Mouse (Mus musculus): ENCODE measurements around the gene Fam71e2. TPM values are rescaled to one million over a fixed set of nuclear protein-coding genes. Genes with fewer than 3 reads are reported as not detected.
"Not testable (repeated sequence)": the region's sequence is repeated elsewhere in the genome, so short reads cannot be mapped to it uniquely, and the experiment has no call there.

The Fam71e2 gene
- total and polyA plus RNA-seq, 3 experiments = 0.35 TPM; not detected in 2

DNA sequence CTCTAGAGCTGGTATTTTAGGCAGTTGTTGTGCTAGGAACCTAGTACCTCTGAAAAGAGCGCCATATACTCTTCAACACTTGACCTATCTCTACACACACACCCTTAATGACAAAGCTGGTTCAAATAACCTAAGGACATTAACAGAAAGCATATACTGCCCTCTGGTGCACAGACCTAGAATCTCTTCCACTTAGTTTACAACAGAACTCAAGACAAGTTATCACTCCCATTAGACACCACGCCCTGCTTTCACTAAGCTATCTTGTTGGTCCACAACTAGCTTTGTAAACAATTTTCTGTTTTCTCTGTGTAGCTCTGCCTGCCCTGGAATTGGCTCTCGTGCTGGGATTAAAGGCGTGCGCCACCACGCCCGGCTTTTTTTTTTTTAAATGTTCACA lies 35.6 kb upstream of the Fam71e2 start:
- Histone ChIP-seq H3K79me2 (replicated peaks; ENCODE audit: control insufficient read depth, insufficient read depth, low read length) (no peaks in the 10 kb centered on the region), H3K27me3 (ENCODE audit: control insufficient read depth, insufficient read depth, low read length) (no peaks in the 10 kb centered on the region), H3K27ac (no peak overlapping the region), H3K4me3 (no peak overlapping the region), H3K36me3 (ENCODE audit: control insufficient read depth, insufficient read depth, low read length) (peaks cover 25% of the 10 kb centered on the region), H3K4me1 (ENCODE audit: control insufficient read depth, insufficient read depth, low read length) (peaks cover 3% of the 10 kb centered on the region; the same call in 1 of the 2 replicates), H3K9ac (ENCODE audit: low read depth, low read length) (no peak overlapping the region)
- DNase-seq = no peak
- intact Hi-C loops (cut with DNase I) = loop anchor here (2.0 to 10.0 kb wide), 3 partner anchors 182 to 652 kb away; partner anchors contain the start of gene Leng9
- TF ChIP-seq POLR2A (IDR thresholded peaks at IDR 0.05; ENCODE audit: insufficient read depth, low read depth, low read length) (no peak), CTCF (IDR thresholded peaks at IDR 0.05) (peak; percentile 77), EP300 (IDR thresholded peaks at IDR 0.05; ENCODE audit: insufficient read depth, low read depth, low read length) (no peak)
- 83% methylated on average over 7 of the region's 7 CpGs for WGBS

DNA sequence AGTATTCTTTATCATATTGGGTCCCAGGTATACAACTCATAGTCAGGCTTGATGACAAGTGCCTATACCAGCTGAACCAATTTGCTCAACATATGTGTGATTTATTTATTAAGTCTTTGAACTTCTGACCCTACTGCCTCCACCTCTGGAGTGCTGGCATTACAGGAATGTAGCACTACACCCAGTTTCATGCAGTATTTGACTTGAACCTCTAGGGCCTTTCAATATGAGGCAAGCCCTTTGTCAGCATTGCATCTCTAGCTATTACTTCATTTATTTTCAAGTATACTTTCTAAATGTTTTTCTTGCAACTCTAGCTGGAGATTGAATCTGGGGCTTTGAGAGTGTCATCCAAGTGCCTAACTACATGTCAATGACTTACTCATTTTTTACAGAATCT lies 31.1 kb upstream of the Fam71e2 start:
- peaks cover 6% of the 10 kb centered on the region for H3K36me3 ChIP-seq (ENCODE audit: control insufficient read depth, insufficient read depth, low read length)
- no peaks in the 10 kb centered on the region for H3K27me3 ChIP-seq (ENCODE audit: control insufficient read depth, insufficient read depth, low read length)
- H3K27ac ChIP-seq = no peak overlapping the region
- no peak for TF ChIP-seq CTCF (IDR thresholded peaks at IDR 0.05)
- no peak for TF ChIP-seq POLR2A (IDR thresholded peaks at IDR 0.05; ENCODE audit: insufficient read depth, low read depth, low read length)
- TF ChIP-seq EP300 (IDR thresholded peaks at IDR 0.05; ENCODE audit: insufficient read depth, low read depth, low read length) = no peak
- no peaks in the 10 kb centered on the region for H3K4me1 ChIP-seq (ENCODE audit: control insufficient read depth, insufficient read depth, low read length)
- intact Hi-C loops (cut with DNase I) = loop anchor here (10.0 kb wide), 1 partner anchor 647 kb away; the partner anchor contains the start of gene Leng9
- no peak overlapping the region for H3K4me3 ChIP-seq
- H3K9ac ChIP-seq (ENCODE audit: low read depth, low read length) = no peak overlapping the region
- H3K79me2 ChIP-seq (replicated peaks; ENCODE audit: control insufficient read depth, insufficient read depth, low read length) = no peaks in the 10 kb centered on the region
- DNase-seq = no peak

DNA sequence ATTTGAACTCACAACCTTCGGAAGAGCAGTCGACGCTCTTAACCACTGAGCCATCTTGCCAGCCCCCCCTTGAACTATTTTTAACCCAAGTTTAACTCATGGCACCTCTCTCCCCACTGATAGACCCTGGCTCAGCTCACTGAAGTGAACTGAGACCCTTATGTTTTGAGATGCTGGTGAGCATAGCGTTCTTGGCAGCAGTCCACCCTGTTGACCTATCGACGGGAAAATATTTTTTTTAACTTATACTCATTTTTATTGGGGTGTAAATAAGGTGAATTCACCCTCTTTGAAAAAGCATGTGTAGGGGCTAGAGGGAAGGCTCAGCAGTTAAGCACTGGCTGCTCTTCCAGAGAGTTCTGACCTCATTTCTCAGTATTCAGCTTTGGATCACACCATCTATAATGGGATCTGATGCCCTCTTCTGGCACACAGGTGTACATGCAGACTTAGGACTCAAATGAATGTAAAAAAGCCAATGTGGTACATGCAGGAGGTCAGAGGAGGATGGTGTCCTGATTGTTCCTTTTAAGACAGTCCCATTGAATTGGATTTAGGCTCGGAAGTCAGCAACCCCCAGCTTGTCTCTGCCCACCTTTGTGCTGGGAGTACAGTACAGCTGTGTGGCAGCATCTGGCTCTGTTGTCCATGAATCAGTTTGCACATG lies 24.8 kb upstream of the Fam71e2 start:
- TF ChIP-seq POLR2A (IDR thresholded peaks at IDR 0.05; ENCODE audit: insufficient read depth, low read depth, low read length) (no peak), CTCF (IDR thresholded peaks at IDR 0.05) (peak; percentile 81)
- intact Hi-C loops (cut with DNase I) = loop anchor here (10.0 kb wide), 2 partner anchors 141 to 661 kb away; partner anchors contain the start of genes Leng8 and Ppp6r1
- 58% methylated on average over 7 of the region's 7 CpGs for WGBS
- Histone ChIP-seq H3K36me3 (ENCODE audit: control insufficient read depth, insufficient read depth, low read length) (peaks cover 2% of the 10 kb centered on the region; the same call in 1 of the 2 replicates), H3K27me3 (ENCODE audit: control insufficient read depth, insufficient read depth, low read length) (no peaks in the 10 kb centered on the region), H3K9ac (ENCODE audit: low read depth, low read length) (no peak overlapping the region), H3K4me3 (no peak overlapping the region), H3K79me2 (replicated peaks; ENCODE audit: control insufficient read depth, insufficient read depth, low read length) (no peaks in the 10 kb centered on the region), H3K4me1 (ENCODE audit: control insufficient read depth, insufficient read depth, low read length) (no peaks in the 10 kb centered on the region; the same call in 1 of the 2 replicates), H3K27ac (no peak overlapping the region)
- no peak for DNase-seq

DNA sequence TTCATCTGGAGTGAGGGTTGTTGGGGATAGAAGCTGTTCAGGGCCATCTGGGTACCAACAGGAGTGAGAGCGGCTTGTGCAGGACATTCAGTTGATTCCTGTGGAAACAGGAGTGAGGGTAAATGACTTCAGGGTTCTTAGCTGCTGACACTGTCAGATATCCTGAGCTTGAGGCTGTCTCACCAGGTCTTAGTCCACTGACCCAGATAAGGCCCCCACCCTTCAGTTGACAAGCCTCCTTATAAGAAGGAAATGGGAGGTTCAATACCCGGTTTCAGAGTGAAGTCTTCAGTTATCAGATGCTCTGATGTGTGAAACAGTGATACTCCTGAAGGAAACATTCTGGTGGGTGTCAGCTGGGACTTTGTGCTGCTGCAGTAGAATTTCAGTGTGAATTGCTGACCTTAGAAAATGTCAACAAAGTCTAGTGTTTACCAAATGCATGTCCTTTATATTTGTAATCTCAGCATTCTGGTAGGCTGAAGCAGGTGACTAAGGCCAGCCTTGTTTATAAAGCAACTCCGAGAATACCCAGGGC lies 23.6 kb upstream of the Fam71e2 start:
- no peak for DNase-seq
- Histone ChIP-seq H3K4me3 (no peak overlapping the region), H3K36me3 (ENCODE audit: control insufficient read depth, insufficient read depth, low read length) (peaks cover 2% of the 10 kb centered on the region; the same call in 1 of the 2 replicates), H3K27me3 (ENCODE audit: control insufficient read depth, insufficient read depth, low read length) (no peaks in the 10 kb centered on the region), H3K79me2 (replicated peaks; ENCODE audit: control insufficient read depth, insufficient read depth, low read length) (no peaks in the 10 kb centered on the region), H3K9ac (ENCODE audit: low read depth, low read length) (no peak overlapping the region), H3K4me1 (ENCODE audit: control insufficient read depth, insufficient read depth, low read length) (no peaks in the 10 kb centered on the region; the same call in 1 of the 2 replicates), H3K27ac (no peak overlapping the region)
- TF ChIP-seq POLR2A (IDR thresholded peaks at IDR 0.05; ENCODE audit: insufficient read depth, low read depth, low read length) = no peak
- no peak for TF ChIP-seq CTCF (IDR thresholded peaks at IDR 0.05)
- no peak for TF ChIP-seq EP300 (IDR thresholded peaks at IDR 0.05; ENCODE audit: insufficient read depth, low read depth, low read length)
- 67% methylated on average over 3 of the region's 3 CpGs for WGBS
- intact Hi-C loops (cut with DNase I) = loop anchor here (5.0 to 10.0 kb wide), 4 partner anchors 107 to 660 kb away; partner anchors contain the start of genes Hspbp1, Leng8 and Ppp6r1

DNA sequence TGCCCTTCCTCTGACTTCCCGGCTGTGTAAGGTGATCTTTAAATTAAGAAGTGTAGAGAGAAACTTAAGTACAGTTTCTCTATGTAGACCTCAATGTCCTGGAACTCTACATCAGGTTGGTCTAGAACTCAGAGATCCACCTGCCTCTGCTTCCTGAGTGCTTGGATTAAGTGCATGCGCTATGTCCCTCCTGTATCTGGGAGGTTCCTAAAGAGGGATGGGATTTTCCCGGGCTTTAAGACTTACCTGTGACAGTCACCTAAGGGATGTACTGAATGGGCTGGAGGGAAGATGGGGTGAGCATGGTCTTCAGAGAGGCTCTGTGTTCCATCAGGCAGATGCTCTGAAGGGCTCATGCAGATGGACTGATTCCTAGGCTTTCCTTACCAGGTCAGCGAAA lies 22.6 kb upstream of the Fam71e2 start:
- Histone ChIP-seq H3K4me3 (peak overlapping the region; percentile 98), H3K79me2 (replicated peaks; ENCODE audit: control insufficient read depth, insufficient read depth, low read length) (no peaks in the 10 kb centered on the region), H3K4me1 (ENCODE audit: control insufficient read depth, insufficient read depth, low read length) (peaks cover 1% of the 10 kb centered on the region; the same call in 1 of the 2 replicates), H3K36me3 (ENCODE audit: control insufficient read depth, insufficient read depth, low read length) (peaks cover 2% of the 10 kb centered on the region; the same call in 1 of the 2 replicates), H3K27me3 (ENCODE audit: control insufficient read depth, insufficient read depth, low read length) (no peaks in the 10 kb centered on the region), H3K27ac (peak overlapping the region; percentile 94), H3K9ac (ENCODE audit: low read depth, low read length) (peak overlapping the region; percentile 89)
- intact Hi-C loops (cut with DNase I) = loop anchor here (5.0 to 10.0 kb wide), 4 partner anchors 106 to 659 kb away; partner anchors contain the start of genes Hspbp1, Leng8 and Ppp6r1
- no peak for TF ChIP-seq EP300 (IDR thresholded peaks at IDR 0.05; ENCODE audit: insufficient read depth, low read depth, low read length)
- TF ChIP-seq POLR2A (IDR thresholded peaks at IDR 0.05; ENCODE audit: insufficient read depth, low read depth, low read length) = no peak
- TF ChIP-seq CTCF (IDR thresholded peaks at IDR 0.05) = no peak
- DNase-seq = no peak
- 32% methylated on average over 4 of the region's 4 CpGs for WGBS

DNA sequence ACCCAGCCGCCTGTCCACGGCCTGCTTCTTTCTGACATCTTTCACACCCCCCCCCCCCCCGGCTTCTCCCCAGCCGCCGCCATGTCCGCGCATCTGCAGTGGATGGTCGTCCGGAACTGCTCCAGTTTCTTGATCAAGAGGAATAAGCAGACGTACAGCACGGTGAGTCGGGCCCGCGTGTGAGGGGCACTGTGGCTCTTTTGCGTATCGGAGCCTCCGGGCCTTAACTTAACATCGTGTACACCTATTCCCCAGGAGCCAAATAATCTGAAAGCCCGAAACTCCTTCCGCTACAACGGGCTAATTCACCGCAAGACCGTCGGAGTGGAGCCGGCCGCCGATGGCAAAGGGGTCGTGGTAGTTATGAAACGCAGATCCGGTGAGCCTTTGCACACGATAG lies 22.1 kb upstream of the Fam71e2 start:
- H3K79me2 ChIP-seq (replicated peaks; ENCODE audit: control insufficient read depth, insufficient read depth, low read length); H3K27me3 ChIP-seq (ENCODE audit: control insufficient read depth, insufficient read depth, low read length); DNase-seq; H3K36me3 ChIP-seq (ENCODE audit: control insufficient read depth, insufficient read depth, low read length); H3K4me1 ChIP-seq (ENCODE audit: control insufficient read depth, insufficient read depth, low read length): not testable (repeated sequence)
- WGBS = under 1% methylated on average over 31 of the region's 31 CpGs
- intact Hi-C loops (cut with DNase I) = loop anchor here (5.0 to 10.0 kb wide), 4 partner anchors 106 to 658 kb away; partner anchors contain the start of genes Hspbp1, Leng8 and Ppp6r1
- peak overlapping the region; percentile 89 for H3K9ac ChIP-seq (ENCODE audit: low read depth, low read length)
- H3K4me3 ChIP-seq = peak overlapping the region; percentile 98
- H3K27ac ChIP-seq = peak overlapping the region; percentile 94

Measured in heart, adult 2 months (tissue).